Mouse (Mus musculus) retina, embryonic 14.5 days (tissue): ENCODE measurements around the gene Kcnk6.
"Not testable (repeated sequence)": the region's sequence is repeated elsewhere in the genome, so short reads cannot be mapped to it uniquely, and the experiment has no call there.

ENCODE experiments used
- DNase-seq: peaks from one replicate; pipeline ENCODE4 v3.0.0-alpha.2; 2015; ENCODE audit warnings: low spot score

The Kcnk6 gene

GRCm38 (mm10) chr7:29246619-29247313 lies 14.5 kb upstream of the Kcnk6 start:
- no peak for DNase-seq

GRCm38 (mm10) chr7:29246015-29246414 lies 13.7 kb upstream of the Kcnk6 start:
- no peak for DNase-seq

- peak; percentile 55 for DNase-seq
Observed at GRCm38 (mm10) chr7:29244732-29245416, 12.6 kb upstream of the Kcnk6 start.

- peak; percentile 99 for DNase-seq
Observed at GRCm38 (mm10) chr7:29238019-29238967, 6.0 kb upstream of the Kcnk6 start, which contains the start of gene Yif1b. Yif1b (plus strand) TSS chr7:29238329.

- not testable (repeated sequence) for DNase-seq
Observed at GRCm38 (mm10) chr7:29237596-29237995, 5.3 kb upstream of the Kcnk6 start.

- no peak for DNase-seq
Observed at GRCm38 (mm10) chr7:29236593-29236992, 4.3 kb upstream of the Kcnk6 start.

- DNase-seq, result no peak
Observed at GRCm38 (mm10) chr7:29234661-29235060, 2.3 kb upstream of the Kcnk6 start.

GRCm38 (mm10) chr7:29233745-29234144 lies 1.4 kb upstream of the Kcnk6 start:
- no peak for DNase-seq

- DNase-seq, result no peak
Observed at GRCm38 (mm10) chr7:29231517-29231916, 798 bp downstream of the Kcnk6 start.

- DNase-seq, result no peak
Observed at GRCm38 (mm10) chr7:29230560-29230959, 1.8 kb downstream of the Kcnk6 start.

GRCm38 (mm10) chr7:29228202-29228601 lies 4.1 kb downstream of the Kcnk6 start:
- DNase-seq, result no peak

GRCm38 (mm10) chr7:29225520-29225919 lies 6.8 kb downstream of the Kcnk6 start:
- no peak for DNase-seq

GRCm38 (mm10) chr7:29224756-29225394 lies 7.4 kb downstream of the Kcnk6 start:
- peak; percentile 44 for DNase-seq

- DNase-seq, result no peak
Observed at GRCm38 (mm10) chr7:29214846-29215245, 17.5 kb downstream of the Kcnk6 start.

- DNase-seq, result no peak
Observed at GRCm38 (mm10) chr7:29214236-29214635, 18.1 kb downstream of the Kcnk6 start.

- DNase-seq, result peak; percentile 81
Observed at GRCm38 (mm10) chr7:29213675-29214082, 18.6 kb downstream of the Kcnk6 start, which contains the start of gene Catsperg1. Catsperg1 (minus strand) TSS chr7:29214035.

- DNase-seq, result not testable (repeated sequence)
Observed at GRCm38 (mm10) chr7:29212775-29213560, 19.3 kb downstream of the Kcnk6 start.

- DNase-seq, result no peak
Observed at GRCm38 (mm10) chr7:29212199-29212765, 20.0 kb downstream of the Kcnk6 start.

GRCm38 (mm10) chr7:29211415-29212198 lies 20.7 kb downstream of the Kcnk6 start:
- peak; percentile 83 for DNase-seq

- DNase-seq, result peak; percentile 23
Observed at GRCm38 (mm10) chr7:29211013-29211412, 21.3 kb downstream of the Kcnk6 start.
